Mouse (Mus musculus) forebrain, embryonic 11.5 days (tissue): ENCODE data around the gene Wwtr1. TPM values are rescaled to one million over a fixed set of nuclear protein-coding genes. Genes with fewer than 3 reads are reported as not detected.

Experiments used
- ATAC-seq: fragments of 200-750 bp; cut with Nextera tagmentation; replicated peaks from 2 replicates; pipeline ENCODE4 v1.8.0; 2017; ENCODE audit warnings: moderate TSS enrichment; ENCODE audit not compliant: low FRiP score
- DNase-seq: peaks from one replicate; pipeline ENCODE4 v3.0.0-alpha.2; 2017; ENCODE audit warnings: low spot score
- H3K27ac ChIP-seq: fragments of 300-500 bp; sonication (generic); 2 replicates; pipeline ENCODE4 v1.5.1; 2014; ENCODE audit warnings: low read depth, low read length
- H3K27me3 ChIP-seq: fragments of 300-500 bp; sonication (generic); 2 replicates; pipeline ENCODE4 v1.6.1; 2014; ENCODE audit warnings: mild to moderate bottlenecking, low read length, mixed read lengths; ENCODE audit not compliant: control insufficient read depth, insufficient read depth
- H3K36me3 ChIP-seq: fragments of 300-500 bp; sonication (generic); 2 replicates; pipeline ENCODE4 v1.6.1; 2014; ENCODE audit warnings: mild to moderate bottlenecking, low read length, moderate library complexity, mixed read lengths; ENCODE audit not compliant: control insufficient read depth, insufficient read depth
- H3K4me1 ChIP-seq: fragments of 300-500 bp; sonication (generic); replicated peaks from 2 replicates; pipeline ENCODE4 v1.6.1; 2014; ENCODE audit warnings: low read length, mixed read lengths; ENCODE audit not compliant: control insufficient read depth, insufficient read depth
- H3K4me2 ChIP-seq: fragments of 300-500 bp; sonication (generic); 2 replicates; pipeline ENCODE4 v1.6.1; 2014; ENCODE audit warnings: low read depth, mild to moderate bottlenecking, low read length, moderate library complexity, mixed read lengths; ENCODE audit not compliant: severe bottlenecking
- H3K4me3 ChIP-seq: fragments of 300-500 bp; sonication (generic); 2 replicates; pipeline ENCODE4 v1.5.1; 2014; ENCODE audit warnings: low read depth, low read length
- H3K9ac ChIP-seq: fragments of 300-500 bp; sonication (generic); 2 replicates; pipeline ENCODE4 v1.6.1; 2014; ENCODE audit warnings: low read length
- H3K9me3 ChIP-seq: fragments of 300-500 bp; sonication (generic); 2 replicates; pipeline ENCODE4 v1.6.1; 2016; ENCODE audit warnings: low read length, mixed read lengths; ENCODE audit not compliant: control insufficient read depth
- WGBS: fragments of 180-500 bp; shearing (Covaris S2); extraction: QIAGEN DNeasy Blood & Tissue Kit; methylation state at CpG from one replicate; pipeline ENCODE4 v1.1.7; 2014; 5-methylcytosine and 5-hydroxymethylcytosine counted together
- polyA plus RNA-seq: library from polyadenylated mRNA; unstranded; fragments of >200 nt; fragmentation: Nextera tagmentation; extraction: Ambion mirVana; gene quantifications from 2 replicates; pipeline ENCODE4 v1.2.1, GENCODE M21; 2014

Gene Wwtr1
- polyA plus RNA-seq, 1 experiment from 2014 or later: 11.2 TPM

GRCm38 (mm10) chr3:57535483-57536185, 40.1 kb downstream of the Wwtr1 start:
- Histone ChIP-seq H3K4me2 (no peak overlapping the region), H3K27ac (no peak overlapping the region), H3K27me3 (no peaks in the 10 kb centered on the region), H3K9ac (no peak overlapping the region), H3K4me3 (no peak overlapping the region), H3K9me3 (no peaks in the 10 kb centered on the region), H3K4me1 (0 out of 2 replicates have a peak, but pooled peaks cover 2% of the 10 kb centered on the region), H3K36me3 (no peaks in the 10 kb centered on the region)
- ATAC-seq (no peak), DNase-seq (no peak)
- WGBS: 83% methylated on average over 13 of the region's 13 CpGs

GRCm38 (mm10) chr3:57534450-57534849, 41.3 kb downstream of the Wwtr1 start:
- no peak overlapping the region for H3K4me2 ChIP-seq
- H3K27ac ChIP-seq: no peak overlapping the region
- DNase-seq (no peak), ATAC-seq (no peak)
- 71% methylated on average over 6 of the region's 6 CpGs for WGBS
- H3K9me3 ChIP-seq: no peaks in the 10 kb centered on the region
- no peak overlapping the region for H3K9ac ChIP-seq
- H3K27me3 ChIP-seq: no peaks in the 10 kb centered on the region
- H3K36me3 ChIP-seq: no peaks in the 10 kb centered on the region
- H3K4me3 ChIP-seq: no peak overlapping the region
- H3K4me1 ChIP-seq: 0 out of 2 replicates have a peak, but pooled peaks cover 2% of the 10 kb centered on the region

DNA sequence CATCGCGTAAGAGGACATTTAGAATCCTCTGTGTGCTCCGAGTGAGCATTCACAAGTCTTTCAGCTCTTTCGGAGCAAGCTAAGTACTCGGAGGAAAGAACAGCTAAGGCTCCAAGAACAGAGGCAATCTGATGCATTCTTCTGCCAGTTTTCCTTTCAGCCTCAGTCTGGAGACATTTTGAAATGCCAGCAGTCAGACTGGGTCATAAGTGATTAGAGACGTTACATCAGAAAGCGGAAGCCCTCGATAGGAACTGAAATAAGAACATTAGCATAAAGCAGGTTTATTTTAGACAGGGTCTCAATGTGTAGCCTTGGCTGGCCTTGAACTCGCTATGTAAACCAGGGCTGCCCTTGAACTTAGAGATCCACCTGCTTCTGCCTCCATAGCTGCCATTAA, 41.8 kb downstream of the Wwtr1 start:
- Histone ChIP-seq H3K36me3 (no peaks in the 10 kb centered on the region), H3K9me3 (no peaks in the 10 kb centered on the region), H3K4me3 (no peak overlapping the region), H3K4me2 (no peak overlapping the region), H3K9ac (no peak overlapping the region), H3K4me1 (0 out of 2 replicates have a peak, but pooled peaks cover 2% of the 10 kb centered on the region), H3K27me3 (no peaks in the 10 kb centered on the region), H3K27ac (no peak overlapping the region)
- ATAC-seq (no peak), DNase-seq (no peak)
- 89% methylated on average over 9 of the region's 9 CpGs for WGBS

DNA sequence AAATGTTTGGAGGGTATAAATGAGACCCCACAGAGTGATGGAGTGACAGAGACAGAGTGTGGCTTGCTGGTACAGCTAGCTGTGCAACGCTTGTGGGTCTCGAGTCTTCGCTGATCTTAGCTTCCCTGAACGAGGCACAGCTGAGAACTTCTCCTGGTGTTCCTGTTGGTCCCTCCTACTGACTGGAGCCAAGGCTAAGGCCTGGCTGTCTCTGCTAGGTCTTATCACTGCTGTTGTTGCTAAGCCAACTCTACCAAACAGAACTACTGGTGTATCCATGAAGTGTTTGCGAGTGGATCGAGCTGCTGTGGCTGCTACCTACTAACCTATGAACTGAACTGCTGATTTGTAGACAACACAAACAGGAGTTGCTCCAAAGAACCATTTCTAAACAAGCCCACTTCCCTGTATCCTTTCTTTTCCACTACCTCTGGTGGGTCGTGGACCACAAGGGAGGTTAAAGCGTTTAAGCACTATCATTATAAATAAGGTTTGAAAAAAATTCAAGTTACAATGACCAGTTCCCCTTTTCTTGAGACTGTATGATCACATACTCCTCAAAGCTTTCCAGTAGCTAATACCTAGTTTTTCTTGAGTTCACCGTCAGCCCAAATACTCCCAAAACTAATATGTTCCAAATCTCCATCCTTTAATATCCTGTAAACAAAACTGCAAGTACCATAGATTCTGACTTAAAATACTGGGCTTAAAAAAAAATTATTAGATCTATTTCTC, 42.6 kb downstream of the Wwtr1 start:
- Histone ChIP-seq H3K4me2 (no peak overlapping the region), H3K9me3 (no peaks in the 10 kb centered on the region), H3K27ac (no peak overlapping the region), H3K9ac (no peak overlapping the region), H3K27me3 (no peaks in the 10 kb centered on the region), H3K4me1 (0 out of 2 replicates have a peak, but pooled peaks cover 2% of the 10 kb centered on the region), H3K4me3 (no peak overlapping the region), H3K36me3 (no peaks in the 10 kb centered on the region)
- 94% methylated on average over 9 of the region's 9 CpGs for WGBS
- DNase-seq (no peak), ATAC-seq (no peak)

GRCm38 (mm10) chr3:57530836-57531235, 44.9 kb downstream of the Wwtr1 start:
- no peak overlapping the region for H3K27ac ChIP-seq
- H3K27me3 ChIP-seq: no peaks in the 10 kb centered on the region
- 89% methylated on average over 1 of the region's 1 CpGs for WGBS
- H3K4me2 ChIP-seq: no peak overlapping the region
- ATAC-seq (no peak), DNase-seq (no peak)
- H3K9me3 ChIP-seq: no peaks in the 10 kb centered on the region; the same call in 1 of the 2 replicates
- H3K9ac ChIP-seq: no peak overlapping the region
- 0 out of 2 replicates have a peak, but pooled peaks cover 1% of the 10 kb centered on the region for H3K4me1 ChIP-seq
- H3K36me3 ChIP-seq: no peaks in the 10 kb centered on the region
- H3K4me3 ChIP-seq: no peak overlapping the region

- Histone ChIP-seq H3K4me3 (no peak overlapping the region), H3K9me3 (no peaks in the 10 kb centered on the region; the same call in 1 of the 2 replicates), H3K4me1 (no peaks in the 10 kb centered on the region), H3K36me3 (no peaks in the 10 kb centered on the region), H3K27me3 (no peaks in the 10 kb centered on the region), H3K9ac (no peak overlapping the region), H3K27ac (no peak overlapping the region), H3K4me2 (no peak overlapping the region)
- DNase-seq (no peak), ATAC-seq (no peak)
- WGBS: 98% methylated on average over 4 of the region's 4 CpGs
Observed at GRCm38 (mm10) chr3:57530221-57530620, 45.5 kb downstream of the Wwtr1 start.

GRCm38 (mm10) chr3:57527154-57527553, 48.6 kb downstream of the Wwtr1 start:
- Histone ChIP-seq H3K4me2 (no peak overlapping the region), H3K27ac (no peak overlapping the region), H3K36me3 (no peaks in the 10 kb centered on the region), H3K4me3 (no peak overlapping the region), H3K27me3 (no peaks in the 10 kb centered on the region), H3K4me1 (no peaks in the 10 kb centered on the region), H3K9ac (no peak overlapping the region), H3K9me3 (no peaks in the 10 kb centered on the region; the same call in 1 of the 2 replicates)
- DNase-seq (no peak), ATAC-seq (no peak)

DNA sequence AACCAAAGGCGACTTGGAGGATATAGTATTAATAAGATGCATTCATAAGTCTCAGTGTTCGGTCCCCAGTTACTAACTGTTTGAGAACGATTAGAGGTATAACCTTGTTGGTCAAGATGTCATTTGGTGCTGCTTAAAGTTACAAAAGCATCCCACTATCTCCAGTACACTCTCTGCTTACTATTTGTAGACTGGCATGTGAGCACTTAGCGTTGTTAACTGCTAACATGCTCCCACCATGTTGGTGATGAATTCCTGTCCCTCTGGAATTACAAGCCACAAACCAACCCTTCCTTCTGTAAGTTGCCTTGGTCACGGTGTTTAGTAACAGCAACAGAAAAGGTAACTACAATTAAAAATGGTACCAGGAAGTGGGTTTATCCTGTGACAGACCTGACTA, 52.6 kb downstream of the Wwtr1 start:
- Histone ChIP-seq H3K9ac (no peak overlapping the region), H3K27ac (no peak overlapping the region), H3K36me3 (no peaks in the 10 kb centered on the region), H3K4me3 (no peak overlapping the region), H3K4me2 (no peak overlapping the region), H3K4me1 (no peaks in the 10 kb centered on the region), H3K27me3 (no peaks in the 10 kb centered on the region), H3K9me3 (no peaks in the 10 kb centered on the region; the same call in 1 of the 2 replicates)
- DNase-seq (no peak), ATAC-seq (no peak)
- WGBS: 94% methylated on average over 5 of the region's 5 CpGs
